8 mouse cellular contexts compared by ENCODE assay signal in the genomic region with DNA sequence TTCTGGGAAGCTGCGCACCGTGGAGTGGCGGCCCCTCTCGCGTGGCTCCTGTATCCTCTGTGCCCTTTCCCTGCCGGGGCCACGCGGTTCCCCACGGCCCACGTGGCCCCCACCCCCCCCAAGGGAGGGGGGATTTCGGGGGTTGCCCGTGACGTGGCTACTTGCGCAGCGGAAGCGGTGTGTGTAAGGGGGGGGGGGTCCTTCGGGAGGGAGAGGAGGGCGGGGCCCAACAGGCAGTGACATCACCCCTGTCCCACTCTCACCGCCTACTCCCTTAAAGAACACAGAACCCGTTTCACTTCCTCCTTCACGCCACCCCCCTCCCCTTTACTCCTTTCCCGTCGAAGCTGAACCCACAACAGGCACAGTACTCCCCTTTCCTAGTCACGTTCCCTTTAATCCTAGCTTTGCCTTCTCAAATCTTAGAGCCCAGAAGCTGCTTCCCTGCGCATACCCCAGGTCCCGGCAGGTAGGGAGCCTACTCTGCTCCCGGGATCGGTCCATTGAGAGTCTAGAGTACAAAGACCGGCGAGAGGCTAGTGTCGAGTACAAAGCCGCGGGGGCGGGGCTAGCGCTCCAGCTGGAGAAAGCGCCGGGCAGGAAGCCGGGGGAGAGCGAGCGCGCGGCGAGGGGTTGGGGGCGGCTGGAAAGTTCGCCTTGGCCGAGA. TPM values are rescaled to one million over a fixed set of nuclear protein-coding genes. Genes with fewer than 3 reads are reported as not detected.
A peak's percentile ranks its signal among the peaks of the same experiment; 100 is the strongest.
DNase-seq lines count a peak whose midpoint lies in the region; ATAC-seq lines count a peak whose summit lies in the region.

No protein-coding gene starts in this region.

- H3K9ac ChIP-seq in embryonic facial prominence, embryonic 15.5 days, result peak overlapping the region; percentile 84
- peak overlapping the region; percentile 98 for H3K9ac ChIP-seq in heart, embryonic 13.5 days
- peak overlapping the region; percentile 92 for H3K9ac ChIP-seq in kidney, embryonic 16.5 days (replicated peaks; ENCODE audit: low read length)
- H3K9ac ChIP-seq in liver, embryonic 15.5 days, result peak overlapping the region; percentile 83
- peak overlapping the region; percentile 89 for H3K9ac ChIP-seq in stomach, embryonic 16.5 days (ENCODE audit: low read length)

- H3K4me2 ChIP-seq in embryonic facial prominence, embryonic 15.5 days (replicated peaks), result peak overlapping the region; percentile 94
- peak overlapping the region; percentile 99 for H3K4me2 ChIP-seq in heart, embryonic 13.5 days
- peak overlapping the region; percentile 97 for H3K4me2 ChIP-seq in kidney, embryonic 16.5 days (replicated peaks; ENCODE audit: low read depth, low read length)
- peak overlapping the region; percentile 100 for H3K4me2 ChIP-seq in liver, embryonic 15.5 days
- peak overlapping the region; percentile 98 for H3K4me2 ChIP-seq in stomach, embryonic 16.5 days (ENCODE audit: low read depth, low read length)

- DNase-seq in 416B (ENCODE audit: low read depth), result peak; percentile 94
- peak; percentile 91 for DNase-seq in adrenal gland, postnatal 10 days
- DNase-seq in neural tube, embryonic 10.5 days (ENCODE audit: extremely low spot score, low spot score), result peak; percentile 92

- no peaks in the 10 kb centered on the region for H3K27me3 ChIP-seq in embryonic facial prominence, embryonic 15.5 days
- H3K27me3 ChIP-seq in heart, embryonic 13.5 days (replicated peaks), result no peaks in the 10 kb centered on the region
- no peaks in the 10 kb centered on the region for H3K27me3 ChIP-seq in kidney, embryonic 16.5 days (ENCODE audit: insufficient read depth, low read length)
- no peaks in the 10 kb centered on the region for H3K27me3 ChIP-seq in liver, embryonic 15.5 days
- H3K27me3 ChIP-seq in stomach, embryonic 16.5 days (ENCODE audit: control insufficient read depth, insufficient read depth, low read length), result no peaks in the 10 kb centered on the region

- WGBS in embryonic facial prominence, embryonic 15.5 days, result under 1% methylated on average over 39 of the region's 46 CpGs
- WGBS in heart, embryonic 13.5 days, result under 1% methylated on average over 44 of the region's 46 CpGs
- WGBS in kidney, embryonic 16.5 days, result under 1% methylated on average over 45 of the region's 46 CpGs
- WGBS in liver, embryonic 15.5 days (ENCODE audit: insufficient replicate concordance), result under 1% methylated on average over 46 of the region's 46 CpGs
- under 1% methylated on average over 45 of the region's 46 CpGs for WGBS in stomach, embryonic 16.5 days

- peak overlapping the region; percentile 98 for H3K27ac ChIP-seq in embryonic facial prominence, embryonic 15.5 days (replicated peaks)
- H3K27ac ChIP-seq in heart, embryonic 13.5 days (replicated peaks), result peak overlapping the region; percentile 99
- peak overlapping the region; percentile 99 for H3K27ac ChIP-seq in kidney, embryonic 16.5 days (ENCODE audit: low read length)
- H3K27ac ChIP-seq in liver, embryonic 15.5 days (replicated peaks), result peak overlapping the region; percentile 92
- H3K27ac ChIP-seq in stomach, embryonic 16.5 days (ENCODE audit: low read length), result peak overlapping the region; percentile 100

- no peaks in the 10 kb centered on the region for H3K9me3 ChIP-seq in embryonic facial prominence, embryonic 15.5 days (replicated peaks)
- H3K9me3 ChIP-seq in heart, embryonic 13.5 days, result no peaks in the 10 kb centered on the region
- H3K9me3 ChIP-seq in kidney, embryonic 16.5 days (ENCODE audit: low read length), result no peaks in the 10 kb centered on the region
- no peaks in the 10 kb centered on the region for H3K9me3 ChIP-seq in liver, embryonic 15.5 days (replicated peaks)
- no peaks in the 10 kb centered on the region for H3K9me3 ChIP-seq in stomach, embryonic 16.5 days (replicated peaks; ENCODE audit: control insufficient read depth, low read length)

- H3K36me3 ChIP-seq in embryonic facial prominence, embryonic 15.5 days, result peaks cover 41% of the 10 kb centered on the region
- H3K36me3 ChIP-seq in heart, embryonic 13.5 days, result peaks cover 48% of the 10 kb centered on the region
- H3K36me3 ChIP-seq in kidney, embryonic 16.5 days (ENCODE audit: insufficient read depth, low read length), result peaks cover 30% of the 10 kb centered on the region
- H3K36me3 ChIP-seq in liver, embryonic 15.5 days (replicated peaks), result peaks cover 36% of the 10 kb centered on the region
- H3K36me3 ChIP-seq in stomach, embryonic 16.5 days (ENCODE audit: control insufficient read depth, insufficient read depth, low read length), result peaks cover 32% of the 10 kb centered on the region

- H3K4me1 ChIP-seq in embryonic facial prominence, embryonic 15.5 days, result peaks cover 56% of the 10 kb centered on the region
- peaks cover 42% of the 10 kb centered on the region for H3K4me1 ChIP-seq in heart, embryonic 13.5 days
- peaks cover 38% of the 10 kb centered on the region for H3K4me1 ChIP-seq in kidney, embryonic 16.5 days (ENCODE audit: insufficient read depth, low read length)
- H3K4me1 ChIP-seq in liver, embryonic 15.5 days (replicated peaks), result peaks cover 77% of the 10 kb centered on the region
- peaks cover 38% of the 10 kb centered on the region for H3K4me1 ChIP-seq in stomach, embryonic 16.5 days (ENCODE audit: control insufficient read depth, insufficient read depth, low read length)

- H3K4me3 ChIP-seq in embryonic facial prominence, embryonic 15.5 days (replicated peaks), result peak overlapping the region; percentile 75
- peak overlapping the region; percentile 70 for H3K4me3 ChIP-seq in heart, embryonic 13.5 days
- peak overlapping the region; percentile 68 for H3K4me3 ChIP-seq in kidney, embryonic 16.5 days (ENCODE audit: low read length)
- H3K4me3 ChIP-seq in liver, embryonic 15.5 days (replicated peaks), result peak overlapping the region; percentile 69
- peak overlapping the region; percentile 72 for H3K4me3 ChIP-seq in stomach, embryonic 16.5 days (replicated peaks; ENCODE audit: low read length)

- ATAC-seq in embryonic facial prominence, embryonic 15.5 days (ENCODE audit: insufficient number of reproducible peaks, low FRiP score, low TSS enrichment, low read depth), result peak; percentile 32
- ATAC-seq in heart, embryonic 13.5 days (ENCODE audit: extremely low read depth, insufficient number of reproducible peaks, low FRiP score, low TSS enrichment), result 0 out of 2 replicates have a peak, but pooled peaks have one; percentile 9
- peak; percentile 57 for ATAC-seq in kidney, embryonic 16.5 days (ENCODE audit: low FRiP score, low TSS enrichment)
- peak; percentile 17; the same call in 1 of the 2 replicates for ATAC-seq in liver, embryonic 15.5 days (ENCODE audit: insufficient read depth)
- peak; percentile 69 for ATAC-seq in stomach, embryonic 16.5 days (ENCODE audit: insufficient read depth, low FRiP score)

RNA-seq across cellular contexts. Expression of gene Kdm6b, which starts 4.0 kb away (rescaled TPM):
- 10 to 100 TPM; 49.0 to 53.4 TPM for total RNA-seq in adrenal gland, postnatal 10 days (2021)
- 35.5 and 37.2 TPM in 2 replicates for polyA plus RNA-seq in embryonic facial prominence, embryonic 15.5 days (2015; fragmentation: Nextera tagmentation; extraction: Ambion mirVana)
- polyA plus RNA-seq in heart, embryonic 13.5 days (2015; fragmentation: Nextera tagmentation; extraction: Ambion mirVana), result 20.9 and 21.6 TPM in 2 replicates
- 26.0 and 31.3 TPM in 2 replicates for polyA plus RNA-seq in kidney, embryonic 16.5 days (2015; fragmentation: Nextera tagmentation; extraction: Ambion mirVana)
- polyA plus RNA-seq in liver, embryonic 15.5 days (2015; fragmentation: Nextera tagmentation; extraction: Ambion mirVana), result 4.0 TPM in 2 replicates
- 21.2 and 21.4 TPM in 2 replicates for polyA plus RNA-seq in stomach, embryonic 16.5 days (2015; fragmentation: Nextera tagmentation; extraction: Ambion mirVana)

RNA-seq across cellular contexts. Expression of gene Tmem88, which starts 11.5 kb away (rescaled TPM):
- 10 to 100 TPM; 29.1 to 33.0 TPM for total RNA-seq in adrenal gland, postnatal 10 days (2021)
- 19.5 and 20.0 TPM in 2 replicates for polyA plus RNA-seq in embryonic facial prominence, embryonic 15.5 days (2015; fragmentation: Nextera tagmentation; extraction: Ambion mirVana)
- polyA plus RNA-seq in heart, embryonic 13.5 days (2015; fragmentation: Nextera tagmentation; extraction: Ambion mirVana), result 40.0 and 40.5 TPM in 2 replicates
- 46.5 and 47.7 TPM in 2 replicates for polyA plus RNA-seq in kidney, embryonic 16.5 days (2015; fragmentation: Nextera tagmentation; extraction: Ambion mirVana)
- polyA plus RNA-seq in liver, embryonic 15.5 days (2015; fragmentation: Nextera tagmentation; extraction: Ambion mirVana), result 6.6 and 7.1 TPM in 2 replicates
- polyA plus RNA-seq in stomach, embryonic 16.5 days (2015; fragmentation: Nextera tagmentation; extraction: Ambion mirVana), result 26.4 and 28.7 TPM in 2 replicates

RNA-seq across cellular contexts. Expression of gene Cyb5d1, which starts 14.1 kb away (rescaled TPM):
- total RNA-seq in adrenal gland, postnatal 10 days (2021), result 10 to 100 TPM; 32.4 to 38.9 TPM
- polyA plus RNA-seq in embryonic facial prominence, embryonic 15.5 days (2015; fragmentation: Nextera tagmentation; extraction: Ambion mirVana), result 32.6 and 40.9 TPM in 2 replicates
- 21.2 and 21.5 TPM in 2 replicates for polyA plus RNA-seq in heart, embryonic 13.5 days (2015; fragmentation: Nextera tagmentation; extraction: Ambion mirVana)
- 34.0 and 37.3 TPM in 2 replicates for polyA plus RNA-seq in kidney, embryonic 16.5 days (2015; fragmentation: Nextera tagmentation; extraction: Ambion mirVana)
- 9.6 and 11.0 TPM in 2 replicates for polyA plus RNA-seq in liver, embryonic 15.5 days (2015; fragmentation: Nextera tagmentation; extraction: Ambion mirVana)
- 29.4 TPM in 2 replicates for polyA plus RNA-seq in stomach, embryonic 16.5 days (2015; fragmentation: Nextera tagmentation; extraction: Ambion mirVana)

RNA-seq across cellular contexts. Expression of gene Naa38, which starts 14.2 kb away (rescaled TPM):
- total RNA-seq in adrenal gland, postnatal 10 days (2021), result 100 to 1,000 TPM; 124 to 138 TPM
- 150 and 158 TPM in 2 replicates for polyA plus RNA-seq in embryonic facial prominence, embryonic 15.5 days (2015; fragmentation: Nextera tagmentation; extraction: Ambion mirVana)
- polyA plus RNA-seq in heart, embryonic 13.5 days (2015; fragmentation: Nextera tagmentation; extraction: Ambion mirVana), result 135 and 139 TPM in 2 replicates
- 142 and 150 TPM in 2 replicates for polyA plus RNA-seq in kidney, embryonic 16.5 days (2015; fragmentation: Nextera tagmentation; extraction: Ambion mirVana)
- polyA plus RNA-seq in liver, embryonic 15.5 days (2015; fragmentation: Nextera tagmentation; extraction: Ambion mirVana), result 77.2 and 88.0 TPM in 2 replicates
- polyA plus RNA-seq in stomach, embryonic 16.5 days (2015; fragmentation: Nextera tagmentation; extraction: Ambion mirVana), result 144 and 148 TPM in 2 replicates

RNA-seq across cellular contexts. Expression of gene Chd3, which starts 40.3 kb away (rescaled TPM):
- total RNA-seq in adrenal gland, postnatal 10 days (2021), result 100 to 1,000 TPM in 1 of 2 experiments, 10 to 100 TPM in 1; 93.8 to 128 TPM
- 88.3 and 91.8 TPM in 2 replicates for polyA plus RNA-seq in embryonic facial prominence, embryonic 15.5 days (2015; fragmentation: Nextera tagmentation; extraction: Ambion mirVana)
- polyA plus RNA-seq in heart, embryonic 13.5 days (2015; fragmentation: Nextera tagmentation; extraction: Ambion mirVana), result 18.0 and 18.8 TPM in 2 replicates
- 58.6 and 67.2 TPM in 2 replicates for polyA plus RNA-seq in kidney, embryonic 16.5 days (2015; fragmentation: Nextera tagmentation; extraction: Ambion mirVana)
- polyA plus RNA-seq in liver, embryonic 15.5 days (2015; fragmentation: Nextera tagmentation; extraction: Ambion mirVana), result 3.4 and 5.8 TPM in 2 replicates
- 48.5 and 55.4 TPM in 2 replicates for polyA plus RNA-seq in stomach, embryonic 16.5 days (2015; fragmentation: Nextera tagmentation; extraction: Ambion mirVana)

Comparison
In these comparisons a context has a peak if more than half of its experiments do, and no peak if none do; other contexts are left out.
1. Peak in every context shown above with its lines: DNase-seq, ATAC-seq, H3K4me3 ChIP-seq and H3K27ac ChIP-seq.
2. ATAC-seq: peak in every context shown above with its lines; median percentile 69 in stomach, embryonic 16.5 days; 57 in kidney, embryonic 16.5 days; 32 in embryonic facial prominence, embryonic 15.5 days; 17 in liver, embryonic 15.5 days; 9 in heart, embryonic 13.5 days.